Mouse (Mus musculus) lung, adult 2 months (tissue): ENCODE measurements at regions not wholly inside any gene's neighbourhood (a gene's known extent, or its start where the extent isn't known, plus 50 kb on each side); places are given as distances from the start of the nearest gene placed in this dataset.

ENCODE experiments used
- DNase-seq: peaks from one replicate; pipeline ENCODE4 v3.0.0; 2022
- H3K4me1 ChIP-seq: fragments of 200-500 bp; 2 replicates; pipeline ENCODE4 v1.6.1; 2011; ENCODE audit warnings: low read length; ENCODE audit not compliant: control insufficient read depth, insufficient read depth
- H3K4me3 ChIP-seq: fragments of 200-500 bp; replicated peaks from 2 replicates; pipeline ENCODE3; 2011; ENCODE audit warnings: low read depth, mild to moderate bottlenecking, control low read depth, low read length; ENCODE audit errors: extremely low read depth
- CTCF ChIP-seq: fragments of 200-500 bp; IDR thresholded peaks from 2 replicates; pipeline ENCODE4 v1.5.1; 2011; ENCODE audit warnings: mild to moderate bottlenecking, low read length, control low read depth; ENCODE audit not compliant: insufficient read depth
- POLR2A ChIP-seq: fragments of 200-500 bp; IDR thresholded peaks from 2 replicates; pipeline ENCODE4 v1.6.1; 2011; ENCODE audit warnings: low read depth, mild to moderate bottlenecking, control low read depth, low read length, borderline replicate concordance; ENCODE audit errors: extremely low read depth
- WGBS: fragments of 180-500 bp; shearing (Covaris S2); methylation state at CpG from one replicate; pipeline ENCODE4 v1.1.7; 2018; 5-methylcytosine and 5-hydroxymethylcytosine counted together

DNA sequence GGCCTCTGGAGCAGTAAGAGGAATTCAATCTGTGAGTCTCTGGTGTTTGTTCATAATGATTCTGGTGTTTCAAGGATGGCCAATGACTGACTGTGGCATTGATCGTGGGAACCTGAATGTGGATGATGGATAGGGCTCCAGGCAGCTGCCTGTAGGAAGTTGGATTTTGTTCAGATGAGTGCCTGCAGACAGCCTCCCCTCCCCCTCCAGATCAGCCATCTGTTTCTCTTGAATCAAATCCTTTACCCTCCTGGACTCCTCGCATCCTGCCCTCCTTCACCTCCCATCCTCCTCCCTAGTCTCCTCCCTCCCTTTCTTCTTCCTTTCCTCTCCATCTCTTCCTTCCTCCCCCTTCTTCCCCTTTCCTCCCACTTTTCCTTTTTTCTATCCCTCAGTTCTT is 307.6 kb upstream of the Plxna2 start:
- 26% methylated on average over 2 of the region's 2 CpGs for WGBS
- H3K4me1 ChIP-seq, result no peaks in the 10 kb centered on the region
- H3K4me3 ChIP-seq, result no peak overlapping the region
- no peak for TF ChIP-seq POLR2A
- no peak for TF ChIP-seq CTCF
- no peak for DNase-seq

DNA sequence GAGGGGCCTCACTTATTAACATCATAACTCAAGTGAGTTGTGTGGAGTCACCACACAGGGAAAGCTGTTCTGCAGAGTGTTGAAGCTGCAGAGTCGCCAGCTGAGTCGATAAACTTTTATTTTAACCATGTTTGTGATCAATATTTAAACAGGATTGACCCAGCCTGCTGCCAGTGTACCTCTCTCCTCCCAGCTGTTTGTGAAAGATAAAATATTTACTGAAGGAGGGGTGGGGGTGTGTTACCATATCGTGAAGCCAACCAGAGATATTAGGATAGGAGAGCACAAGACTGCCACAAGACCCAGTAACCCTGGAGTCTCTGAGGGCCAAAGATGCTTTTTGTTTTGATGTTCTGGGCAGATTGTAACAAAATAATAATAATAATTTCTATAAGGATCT is 309.4 kb upstream of the Plxna2 start:
- WGBS, result 54% methylated on average over 3 of the region's 3 CpGs
- no peaks in the 10 kb centered on the region for H3K4me1 ChIP-seq
- TF ChIP-seq POLR2A (no peak), CTCF (no peak)
- no peak for DNase-seq
- no peak overlapping the region for H3K4me3 ChIP-seq

DNA sequence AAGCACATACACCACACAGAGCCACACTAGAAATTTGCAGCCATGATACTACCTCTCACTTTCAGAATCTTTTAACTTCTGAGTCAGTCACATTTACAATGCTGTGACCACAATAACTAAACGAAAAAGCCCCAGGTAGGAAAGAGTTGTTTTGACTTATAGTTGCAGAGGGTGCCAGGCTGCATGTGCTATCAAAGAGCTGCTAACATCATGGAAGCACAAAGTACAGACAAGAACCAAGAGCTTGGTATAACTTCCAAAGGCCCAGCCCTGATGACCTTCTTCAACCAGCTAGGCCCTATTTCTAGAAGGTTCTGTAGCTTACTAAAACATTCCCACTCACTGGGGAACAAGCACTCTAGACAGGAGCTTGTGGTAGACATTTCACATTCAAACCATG is 314.1 kb upstream of the Plxna2 start:
- Histone ChIP-seq H3K4me3 (no peak overlapping the region), H3K4me1 (no peaks in the 10 kb centered on the region)
- DNase-seq, result no peak
- WGBS, result 50% methylated on average over 1 of the region's 1 CpGs
- no peak for TF ChIP-seq CTCF
- TF ChIP-seq POLR2A, result no peak

DNA sequence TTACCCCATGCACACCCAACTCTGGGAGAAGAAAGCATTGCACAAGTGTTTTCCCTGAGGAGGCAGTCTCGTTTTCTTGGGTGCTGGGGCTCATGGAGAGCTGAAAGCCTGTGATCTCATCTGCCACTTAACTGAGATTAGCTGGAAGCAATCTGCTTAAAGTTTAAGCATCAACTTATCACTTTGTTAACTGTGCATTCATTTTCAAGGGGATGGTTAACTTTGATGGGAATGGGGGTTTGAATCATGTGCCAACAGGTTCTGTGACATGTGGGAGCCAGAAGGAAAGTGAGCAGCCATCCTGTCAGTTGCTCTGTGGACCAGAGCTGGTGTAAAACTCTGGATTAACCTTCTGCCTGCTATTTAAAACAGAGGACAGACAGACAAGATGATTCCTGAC is 315.2 kb upstream of the Plxna2 start:
- Histone ChIP-seq H3K4me3 (no peak overlapping the region), H3K4me1 (no peaks in the 10 kb centered on the region)
- DNase-seq, result no peak
- 34% methylated on average over 1 of the region's 1 CpGs for WGBS
- TF ChIP-seq CTCF, result no peak
- no peak for TF ChIP-seq POLR2A

DNA sequence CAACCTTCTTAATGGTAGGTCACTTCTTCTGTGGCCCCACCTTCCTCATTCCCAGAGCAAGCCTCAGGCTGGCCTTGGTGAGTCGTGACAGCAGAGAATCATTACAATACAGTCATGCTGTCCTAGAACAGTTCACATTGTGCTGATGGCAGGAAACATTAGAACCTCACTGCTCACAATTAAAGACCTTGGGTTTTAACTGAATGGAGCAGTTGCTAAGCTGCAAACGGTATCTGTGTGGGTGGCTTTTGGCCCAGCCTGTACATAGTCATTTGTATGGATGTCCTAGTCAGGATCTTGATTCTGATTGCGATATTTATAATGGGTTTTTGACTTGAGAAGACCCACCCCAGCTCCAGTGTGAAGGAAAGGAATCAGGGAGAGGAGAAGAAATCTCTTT is 336.1 kb upstream of the Plxna2 start:
- no peaks in the 10 kb centered on the region for H3K4me1 ChIP-seq
- 59% methylated on average over 3 of the region's 3 CpGs for WGBS

DNA sequence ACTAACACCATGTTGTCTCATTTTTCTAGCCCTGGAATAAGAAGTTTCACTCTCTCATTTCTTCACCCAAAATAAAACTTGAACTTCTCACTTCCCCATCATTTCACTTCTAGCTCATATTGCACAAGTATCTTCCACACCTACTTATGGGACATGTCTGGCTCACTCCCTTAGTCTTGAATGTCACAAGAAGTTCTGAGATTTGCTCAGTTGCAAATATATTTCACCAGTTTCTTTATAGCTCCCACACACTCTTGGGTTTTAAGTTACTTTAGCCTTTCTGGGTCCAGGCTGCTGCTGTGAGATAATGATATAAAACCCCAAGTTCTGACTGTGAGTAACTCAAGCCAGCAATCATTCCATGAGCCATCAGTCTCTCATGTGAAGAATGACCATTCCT is 350.0 kb upstream of the Plxna2 start:
- DNase-seq, result no peak
- Histone ChIP-seq H3K4me1 (no peaks in the 10 kb centered on the region), H3K4me3 (no peak overlapping the region)
- TF ChIP-seq CTCF (no peak), POLR2A (no peak)

More for the DNA sequence above, 336.1 kb upstream of the Plxna2 start:
- no peak for DNase-seq
- TF ChIP-seq POLR2A (no peak), CTCF (no peak)
- no peak overlapping the region for H3K4me3 ChIP-seq

DNA sequence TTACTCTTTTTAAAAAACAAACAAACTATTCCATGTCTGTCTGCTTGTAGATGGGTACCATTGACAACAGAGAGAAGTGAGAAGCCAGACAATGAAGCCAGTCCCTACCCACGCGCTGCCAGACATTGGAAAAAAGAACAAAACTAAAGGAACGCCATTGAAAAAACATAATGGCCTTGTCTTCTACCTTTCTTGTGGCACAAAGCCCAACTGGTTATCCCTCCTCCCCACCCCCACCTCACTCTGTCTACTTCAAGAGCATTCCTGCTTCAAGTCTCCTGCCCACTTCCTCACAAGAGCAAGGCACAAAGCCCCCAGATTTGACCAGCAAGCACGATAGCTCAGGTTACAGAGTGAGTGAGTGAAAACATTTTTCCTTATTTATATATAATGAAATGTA is 355.6 kb upstream of the Plxna2 start:
- no peaks in the 10 kb centered on the region for H3K4me1 ChIP-seq
- H3K4me3 ChIP-seq, result no peak overlapping the region
- 62% methylated on average over 4 of the region's 4 CpGs for WGBS
- no peak for DNase-seq
- TF ChIP-seq CTCF (no peak), POLR2A (no peak)

DNA sequence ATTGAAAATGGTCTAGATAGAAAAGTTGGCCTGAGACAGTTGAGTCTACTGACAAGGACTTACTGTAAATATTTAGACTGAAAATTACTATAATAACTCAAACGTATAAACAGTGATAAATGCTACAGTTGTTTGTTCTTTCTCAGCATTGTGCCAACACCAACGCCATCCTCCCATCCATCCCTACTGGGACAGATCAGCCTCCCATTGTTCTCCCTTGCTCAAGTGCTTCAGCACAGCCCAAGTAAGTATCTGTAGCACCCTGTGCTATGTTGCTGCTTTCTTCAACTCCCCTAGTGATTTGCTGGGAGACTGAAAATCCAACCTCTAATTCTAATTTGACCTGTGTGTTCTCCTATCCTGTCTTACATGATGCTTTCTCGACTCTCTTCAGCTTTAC is 358.1 kb upstream of the Plxna2 start:
- Histone ChIP-seq H3K4me3 (no peak overlapping the region), H3K4me1 (no peaks in the 10 kb centered on the region)
- 55% methylated on average over 3 of the region's 3 CpGs for WGBS
- TF ChIP-seq CTCF (no peak), POLR2A (no peak)
- DNase-seq, result no peak

DNA sequence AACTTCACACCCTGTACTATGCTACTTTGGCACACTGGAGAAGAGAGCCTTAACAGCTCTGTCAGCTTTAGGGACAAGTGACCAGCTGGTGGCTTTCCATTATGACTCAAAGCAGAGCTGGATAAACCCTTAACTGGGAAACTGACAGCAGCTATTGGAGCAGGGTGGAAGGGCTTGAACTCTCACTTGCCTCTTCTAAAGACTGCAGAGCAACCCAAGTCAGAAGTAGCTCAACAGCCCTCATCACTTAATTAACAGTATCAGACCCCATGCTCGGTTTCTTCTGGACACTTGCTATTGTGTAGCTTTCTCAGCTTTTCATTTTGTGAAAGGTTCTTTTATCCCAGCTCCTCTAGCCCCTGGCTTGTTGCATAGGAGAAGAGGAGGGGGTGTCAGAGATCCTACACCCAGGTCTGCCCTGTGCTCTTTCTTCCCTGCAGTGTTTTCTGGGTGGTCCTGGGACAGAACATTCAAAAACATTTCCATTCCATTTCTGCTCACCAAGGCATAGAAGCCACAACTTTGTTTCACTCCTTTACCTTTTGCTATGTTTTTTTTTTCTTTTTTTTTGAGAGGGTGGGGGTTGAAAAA is 373.1 kb upstream of the Plxna2 start:
- no peak for TF ChIP-seq CTCF
- no peak for TF ChIP-seq POLR2A
- Histone ChIP-seq H3K4me3 (no peak overlapping the region), H3K4me1 (no peaks in the 10 kb centered on the region)
- no peak for DNase-seq
- 50% methylated on average over 1 of the region's 1 CpGs for WGBS

DNA sequence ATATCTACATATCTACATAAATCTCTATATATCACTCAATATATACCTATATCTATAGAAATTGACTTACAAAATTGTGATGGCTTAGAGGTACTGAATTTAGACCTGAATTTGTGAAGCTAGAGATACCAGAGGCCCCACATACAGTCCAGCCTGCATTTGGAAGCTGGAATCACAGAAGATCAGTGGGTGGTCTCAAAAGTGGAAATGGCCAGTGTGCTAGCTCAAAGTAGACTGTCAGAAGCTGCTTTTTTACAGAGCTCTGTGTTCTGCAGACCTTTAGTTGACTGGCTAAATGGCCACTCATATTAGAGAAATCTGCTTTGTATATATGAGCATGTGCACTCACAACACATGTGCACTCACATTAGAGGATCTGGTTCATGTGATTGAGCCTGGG is 376.9 kb upstream of the Plxna2 start:
- TF ChIP-seq CTCF (no peak), POLR2A (no peak)
- no peak for DNase-seq
- Histone ChIP-seq H3K4me1 (no peaks in the 10 kb centered on the region), H3K4me3 (no peak overlapping the region)

DNA sequence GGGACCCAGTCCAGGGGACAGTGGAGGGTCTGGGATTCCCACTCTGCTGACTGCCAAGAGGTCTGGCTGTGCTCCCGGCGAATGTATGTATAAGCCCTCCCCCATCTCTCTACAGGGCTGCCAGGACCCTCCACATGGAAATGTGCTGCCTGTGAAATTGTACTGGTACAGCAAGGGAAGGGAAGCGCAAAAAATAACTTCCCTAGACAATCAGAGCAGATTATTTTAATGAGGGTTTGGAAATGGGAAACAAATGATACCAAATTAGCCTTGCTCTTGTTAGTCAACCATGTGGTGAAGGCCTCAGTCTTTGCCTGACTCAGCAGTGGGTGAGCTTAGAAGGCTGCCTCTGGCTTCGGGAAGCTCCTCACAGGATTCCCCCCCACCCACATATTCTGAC is 386.8 kb upstream of the Plxna2 start:
- WGBS, result 68% methylated on average over 4 of the region's 4 CpGs
- DNase-seq, result no peak
- no peak for TF ChIP-seq POLR2A
- TF ChIP-seq CTCF, result no peak
- no peaks in the 10 kb centered on the region for H3K4me1 ChIP-seq
- no peak overlapping the region for H3K4me3 ChIP-seq
